Mouse (Mus musculus): ENCODE data around the gene Pih1h3b.

Pih1h3b gene

DNA sequence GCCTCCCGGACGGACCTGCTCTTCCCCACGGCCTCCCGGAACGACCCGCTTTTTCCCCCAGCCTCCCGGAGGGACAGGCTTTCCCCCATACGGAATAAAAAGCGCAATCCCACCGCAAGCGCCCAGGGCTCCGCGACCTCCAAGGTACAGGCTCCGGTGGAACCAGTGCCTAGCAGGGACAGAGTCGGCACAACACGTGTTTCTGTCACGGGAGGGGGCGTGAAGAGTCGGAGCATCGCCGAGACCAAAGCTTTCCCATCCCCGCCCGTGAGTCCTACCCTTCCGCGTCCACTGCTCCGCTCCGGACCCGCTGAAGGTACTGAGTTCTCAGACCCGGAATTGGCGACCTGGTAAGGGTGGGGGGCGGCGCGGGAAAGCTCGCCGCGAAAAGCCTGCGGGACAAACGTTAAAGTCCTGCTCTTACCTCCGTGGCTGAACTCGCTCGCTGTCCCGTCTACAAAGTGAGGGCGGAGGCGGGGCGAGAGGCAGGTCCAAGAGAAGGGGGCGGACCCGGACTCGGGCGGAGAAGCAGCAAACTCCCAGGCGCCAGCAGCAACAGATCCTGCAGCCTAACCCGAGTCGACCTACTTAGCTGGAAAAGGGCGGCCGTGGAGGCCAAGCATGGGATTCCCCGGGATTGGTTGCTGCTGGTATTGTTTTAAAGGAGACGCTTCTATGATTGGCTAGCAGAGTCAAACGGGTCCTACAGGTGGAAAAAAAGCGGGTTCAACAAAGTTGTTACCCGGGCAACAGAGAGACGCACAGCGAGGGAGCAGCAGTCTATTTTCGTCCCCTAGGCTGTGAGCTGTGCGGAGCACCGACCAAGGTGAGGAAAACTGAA is at the start of gene Pih1h3b, which contains the start of gene Nup62cl:
Gene Pih1h3b, plus strand, starts transcription at position 745 of the 841 bp plus-strand sequence.
Gene Nup62cl, minus strand, starts transcription at position 578 of the 841 bp plus-strand sequence.
- peak; percentile 42 for DNase-seq (ENCODE audit: extremely low spot score)

DNA sequence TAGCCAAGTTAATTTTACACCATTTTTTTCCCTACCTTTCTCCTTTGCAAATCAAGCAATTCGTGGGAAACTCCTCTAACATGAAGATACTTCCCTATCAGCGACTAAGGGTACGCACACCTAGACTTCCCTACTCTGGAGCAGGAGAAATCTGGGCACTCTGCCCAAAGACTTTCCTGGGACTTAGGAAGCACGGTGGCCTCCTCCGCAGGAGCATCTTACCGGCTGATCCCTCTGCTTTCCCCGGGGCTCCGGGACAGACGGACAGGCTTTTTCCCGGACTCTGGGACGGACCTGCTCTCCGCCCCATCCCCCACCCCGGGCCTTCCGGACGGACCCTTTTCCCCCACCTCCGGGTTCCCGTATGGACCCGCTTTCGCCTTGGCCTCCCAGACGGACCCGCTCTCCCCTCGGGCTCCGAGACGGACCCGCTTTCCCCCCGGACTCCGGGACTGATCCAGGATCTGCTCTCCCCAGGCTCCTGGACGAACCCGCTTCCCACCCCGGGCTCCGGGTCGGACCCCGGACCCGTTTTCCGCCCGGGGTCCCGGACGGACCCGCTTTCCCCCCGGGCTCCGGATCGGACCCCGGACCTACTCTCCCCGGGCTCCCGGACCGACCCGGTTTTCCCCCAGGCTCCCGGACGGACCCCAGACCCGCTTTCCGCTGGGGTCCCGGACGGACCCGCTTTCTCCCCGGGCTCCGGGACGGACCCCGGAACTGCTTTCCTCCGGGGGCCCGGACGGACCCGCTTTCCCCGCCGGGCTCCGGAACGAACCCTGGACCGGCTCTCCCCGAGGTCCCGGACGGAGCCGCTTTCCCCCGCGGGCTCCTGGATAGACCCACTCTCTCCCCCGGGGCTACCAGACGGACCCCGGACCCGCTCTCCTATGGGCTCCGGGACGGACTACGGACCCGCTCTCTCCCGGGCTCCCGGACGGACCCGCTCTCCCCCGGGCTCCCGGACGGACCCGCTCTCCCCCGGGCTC is 1.5 kb upstream of the Pih1h3b start:
- DNase-seq (ENCODE audit: extremely low spot score) = peak; percentile 19

DNA sequence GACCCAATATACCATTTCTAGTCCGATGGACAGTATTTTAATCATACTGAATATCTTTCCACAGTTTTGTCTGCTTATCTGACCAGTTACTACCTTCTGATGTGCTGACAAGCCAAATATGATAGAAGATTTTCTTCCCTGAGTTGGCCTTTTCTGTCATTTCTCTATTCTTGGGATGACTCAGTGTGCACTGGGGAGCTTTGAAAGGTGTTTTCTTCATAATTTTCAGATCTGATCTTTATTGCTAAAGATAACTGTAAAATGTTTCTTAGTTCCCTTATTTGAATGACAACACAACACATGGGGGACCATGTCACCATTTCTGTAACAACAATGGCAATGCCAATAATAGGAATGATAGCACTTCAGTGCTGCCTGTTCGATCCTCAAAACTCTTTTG is 19.9 kb downstream of the Pih1h3b start:
- no peak for DNase-seq (ENCODE audit: extremely low spot score)

DNA sequence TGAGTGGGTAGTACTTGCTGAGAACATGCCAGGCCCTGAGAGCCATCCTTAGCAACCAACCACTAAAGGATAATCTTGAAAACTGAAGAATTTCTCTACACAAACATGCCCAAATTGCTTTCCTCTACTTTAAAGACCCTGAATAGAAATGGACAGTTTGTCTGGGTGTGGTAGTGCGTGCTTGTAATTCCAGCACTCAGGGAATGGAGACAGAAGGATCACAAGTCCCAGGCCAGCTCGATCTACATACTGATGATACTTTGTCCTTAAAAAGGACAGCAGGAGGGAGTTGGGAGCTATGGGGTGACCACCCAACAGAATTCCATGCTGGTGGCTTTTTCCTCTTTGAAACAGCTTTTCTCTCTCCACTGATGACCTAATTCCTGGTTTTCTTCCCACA is 31.4 kb downstream of the Pih1h3b start:
- no peak for DNase-seq (ENCODE audit: extremely low spot score)
